Mouse (Mus musculus) cerebellum, postnatal 4 days (tissue): ENCODE measurements around the gene Prim1.
A peak's percentile ranks its signal among the peaks of the same experiment; 100 is the strongest.
"Not testable (repeated sequence)": the region's sequence is repeated elsewhere in the genome, so short reads cannot be mapped to it uniquely, and the experiment has no call there.

ENCODE experiments used
- DNase-seq, 2 experiments: peaks; one replicate each; pipeline ENCODE4 v3.0.0; 2022; ENCODE audit warnings: low spot score in 2 of 2, mixed read lengths in 1 of 2

Gene Prim1

GRCm38 (mm10) chr10:128037921-128038320 lies 23.0 kb downstream of the Prim1 start:
- DNase-seq = no peak

GRCm38 (mm10) chr10:128039167-128039566 lies 24.2 kb downstream of the Prim1 start:
- no peak for DNase-seq

DNA sequence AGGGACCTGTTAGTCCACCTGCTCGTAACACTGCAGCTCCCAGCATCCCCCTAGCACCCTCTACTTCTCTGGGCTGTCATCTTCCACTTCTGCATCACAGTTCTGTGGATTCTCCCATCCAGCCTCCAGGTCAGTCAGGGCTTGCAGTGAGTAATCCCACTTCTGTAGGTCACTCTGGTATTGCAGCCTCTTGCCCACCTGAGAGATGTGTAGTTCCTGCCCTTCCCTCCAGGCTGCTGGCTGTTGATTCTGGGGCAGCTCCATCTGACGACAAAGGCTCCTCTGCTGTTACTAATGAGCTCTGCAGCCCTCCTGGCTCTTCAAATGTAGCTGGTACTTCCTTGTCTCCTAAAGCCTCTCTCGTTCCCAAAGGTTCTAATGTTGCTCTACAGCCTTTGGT lies 24.9 kb downstream of the Prim1 start:
- DNase-seq = no peak

DNA sequence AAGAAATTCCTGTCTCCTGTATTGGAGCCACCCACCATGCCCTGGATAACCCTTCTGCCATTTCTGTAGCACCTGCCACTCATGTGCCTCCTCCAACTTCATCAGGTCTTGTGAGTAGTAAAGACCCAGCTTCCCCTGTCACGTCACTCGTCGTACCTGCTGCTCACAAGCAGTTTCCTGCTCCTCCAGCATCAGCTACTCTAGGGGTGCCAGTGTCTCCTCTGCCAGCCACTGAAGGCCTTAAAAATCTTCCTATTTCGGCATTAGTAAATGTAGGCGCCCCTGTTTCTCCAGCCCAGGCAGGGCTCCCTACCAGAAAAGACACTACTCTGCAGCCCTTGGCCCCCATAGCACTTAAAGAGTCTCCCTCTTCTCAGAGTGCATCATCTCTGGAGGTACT lies 25.3 kb downstream of the Prim1 start:
- DNase-seq = no peak

DNA sequence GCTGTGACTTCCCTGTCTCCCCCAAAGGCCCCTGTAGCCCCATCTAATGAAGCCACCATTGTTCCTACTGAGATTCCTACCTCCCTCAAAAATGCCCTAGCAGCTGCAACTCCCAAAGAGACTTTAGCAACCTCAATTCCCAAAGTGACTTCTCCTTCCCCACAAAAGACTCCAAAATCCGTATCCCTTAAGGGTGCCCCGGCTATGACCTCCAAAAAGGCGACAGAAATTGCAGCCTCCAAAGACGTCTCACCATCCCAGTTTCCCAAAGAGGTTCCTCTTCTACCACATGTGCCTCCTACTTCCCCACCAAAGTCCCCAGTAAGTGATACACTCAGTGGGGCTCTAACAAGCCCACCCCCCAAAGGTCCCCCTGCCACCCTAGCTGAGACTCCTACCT lies 26.7 kb downstream of the Prim1 start:
- no peak for DNase-seq

GRCm38 (mm10) chr10:128042466-128042865 lies 27.5 kb downstream of the Prim1 start:
- DNase-seq = no peak

GRCm38 (mm10) chr10:128043041-128043835 lies 28.3 kb downstream of the Prim1 start:
- DNase-seq = no peak

GRCm38 (mm10) chr10:128048157-128048556 lies 33.2 kb downstream of the Prim1 start:
- no peak for DNase-seq

DNA sequence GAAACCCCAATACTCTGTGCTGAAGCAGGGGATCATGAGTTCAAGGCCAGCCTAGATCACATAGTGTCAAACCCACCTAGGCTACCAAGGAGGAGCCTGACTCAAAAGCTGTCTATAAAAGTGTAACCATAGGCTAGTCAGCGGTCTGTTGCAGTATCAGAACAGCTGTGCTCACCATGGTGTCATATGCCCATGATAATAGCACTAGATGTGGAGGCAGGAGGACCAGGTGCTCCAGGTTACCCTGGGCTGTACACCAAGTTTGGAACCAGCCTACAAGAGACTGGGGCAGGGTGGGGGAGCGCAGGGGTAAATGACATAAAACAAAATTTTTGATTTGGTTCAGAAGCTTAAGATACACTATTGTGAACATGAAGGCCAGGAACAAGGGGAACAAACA lies 34.8 kb downstream of the Prim1 start:
- DNase-seq = no peak

GRCm38 (mm10) chr10:128050355-128050754 lies 35.4 kb downstream of the Prim1 start:
- DNase-seq = no peak

DNA sequence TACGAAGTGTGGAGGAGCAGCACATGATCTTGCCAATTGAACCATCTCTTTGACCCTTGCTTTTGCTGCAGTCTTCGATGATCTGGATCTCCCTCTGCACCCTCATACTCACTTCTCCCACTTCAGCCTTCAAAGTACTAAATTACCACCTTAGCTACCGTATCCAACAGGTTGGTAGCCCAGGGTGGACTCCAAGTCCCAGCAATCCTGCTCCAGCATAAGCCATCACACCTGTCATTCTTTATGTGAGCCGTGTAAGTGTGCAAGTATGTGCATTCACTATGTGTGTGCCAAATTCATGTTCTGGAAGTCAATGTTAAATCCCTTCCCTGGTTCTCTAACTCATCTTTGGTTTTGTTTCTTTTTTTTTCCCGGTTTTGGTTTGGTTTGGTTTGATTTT lies 36.6 kb downstream of the Prim1 start:
- DNase-seq = no peak

- not testable (repeated sequence) for DNase-seq
Measured at GRCm38 (mm10) chr10:128052136-128052535, 37.2 kb downstream of the Prim1 start.

- DNase-seq = no peak
Measured at GRCm38 (mm10) chr10:128053001-128053400, 38.0 kb downstream of the Prim1 start.

DNA sequence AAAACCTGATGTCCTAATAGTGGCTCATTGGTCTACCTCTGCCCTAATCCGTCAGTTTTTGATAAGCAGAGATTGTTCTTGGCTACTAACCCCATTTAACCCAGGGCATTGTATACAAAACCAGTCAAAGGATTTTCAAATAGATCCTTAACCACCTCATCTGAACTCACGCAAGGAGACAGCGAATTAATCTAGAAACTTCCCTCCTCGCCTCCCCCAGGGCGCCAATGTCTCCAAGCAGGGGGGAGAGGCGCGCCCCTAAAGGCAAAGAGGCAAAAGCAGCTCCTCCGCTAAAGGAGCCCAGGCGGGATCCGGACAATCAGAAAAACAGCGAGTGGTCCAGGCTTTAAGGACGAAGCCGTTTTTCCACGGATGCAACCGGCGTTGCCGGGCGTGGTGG lies 43.2 kb downstream of the Prim1 start:
- no peak for DNase-seq

- DNase-seq = peak; percentile 99
Measured at GRCm38 (mm10) chr10:128058601-128059151, 43.7 kb downstream of the Prim1 start, which contains the start of gene Ptges3. Gene Ptges3 (plus strand): TSS chr10:128058954.

DNA sequence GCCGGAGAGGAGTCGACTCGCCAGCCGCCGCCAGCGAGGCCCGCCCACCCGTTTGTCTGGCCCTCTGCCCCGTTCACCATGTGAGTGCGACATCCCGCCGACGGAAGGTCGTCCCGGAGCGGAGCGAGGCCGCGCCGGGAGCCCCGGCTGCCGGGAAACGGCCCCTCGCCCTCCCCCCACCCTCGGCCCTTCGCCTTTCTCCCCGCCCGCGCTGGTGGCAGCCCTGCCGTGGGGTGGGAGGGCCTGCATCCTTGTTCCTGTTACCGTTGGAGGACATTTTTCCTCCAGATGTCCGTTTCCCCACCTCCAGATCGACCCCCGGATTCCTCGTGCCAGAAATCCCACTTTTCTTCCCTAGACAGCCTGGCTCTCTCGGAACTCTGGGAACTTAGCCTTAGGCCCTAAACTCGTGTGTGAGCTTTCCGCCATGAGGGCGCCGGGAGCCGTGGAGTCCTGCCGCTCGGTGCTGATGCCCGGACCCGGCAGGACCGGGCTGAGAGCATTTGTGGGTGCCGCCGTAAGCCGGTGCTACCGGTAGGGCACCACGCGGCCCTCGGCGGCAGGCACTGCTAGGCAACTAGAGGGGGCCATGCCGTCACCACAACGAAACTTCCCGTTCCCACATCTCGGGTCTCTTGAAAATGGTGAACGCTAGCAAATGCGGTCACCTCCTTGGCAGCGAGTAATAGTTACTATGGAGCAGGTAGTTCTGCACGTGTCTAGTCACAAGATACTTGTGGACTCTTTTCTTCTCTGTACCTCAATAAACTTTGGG lies 44.4 kb downstream of the Prim1 start:
- peak in 1 of 2 experiments; percentile 48 for DNase-seq

DNA sequence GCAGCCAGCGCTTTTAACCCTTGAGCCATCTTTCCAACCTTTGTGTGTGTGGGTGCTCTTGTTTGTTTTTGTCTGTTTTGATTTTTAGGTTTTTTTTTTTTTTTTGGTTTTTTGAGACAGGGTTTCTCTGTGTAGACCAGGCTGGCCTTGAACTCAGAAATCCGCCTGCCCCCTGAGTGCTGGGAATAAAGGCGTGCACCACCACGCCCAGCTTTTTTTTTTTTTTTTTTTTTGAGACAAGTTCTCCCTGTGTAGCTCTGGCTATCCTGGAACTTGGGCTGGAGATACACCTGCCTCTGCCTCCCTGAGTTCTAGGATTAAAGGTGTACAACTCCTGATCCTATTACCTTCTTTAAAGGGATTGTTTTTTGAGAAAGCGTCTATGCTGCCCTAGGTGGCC lies 46.1 kb downstream of the Prim1 start:
- DNase-seq = no peak

GRCm38 (mm10) chr10:128062221-128062989 lies 47.4 kb downstream of the Prim1 start:
- no peak for DNase-seq

DNA sequence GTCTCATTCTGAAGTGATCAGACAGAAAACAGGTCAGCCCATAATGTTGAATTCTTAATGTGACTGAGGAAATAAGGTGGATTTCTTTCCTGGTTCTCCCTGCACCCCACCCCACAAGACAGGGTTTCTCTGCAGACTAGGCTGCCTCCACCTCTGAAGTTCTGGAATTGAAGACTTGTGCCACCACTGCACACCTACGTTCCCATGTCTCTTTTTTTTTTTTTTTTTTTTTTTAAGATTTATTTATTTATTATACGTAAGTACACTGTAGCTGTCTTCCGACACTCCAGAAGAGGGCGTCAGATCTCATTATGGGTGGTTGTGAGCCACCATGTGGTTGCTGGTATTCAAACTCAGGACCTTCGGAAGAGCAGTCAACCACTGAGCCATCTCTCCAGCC lies 51.1 kb downstream of the Prim1 start:
- DNase-seq = no peak

DNA sequence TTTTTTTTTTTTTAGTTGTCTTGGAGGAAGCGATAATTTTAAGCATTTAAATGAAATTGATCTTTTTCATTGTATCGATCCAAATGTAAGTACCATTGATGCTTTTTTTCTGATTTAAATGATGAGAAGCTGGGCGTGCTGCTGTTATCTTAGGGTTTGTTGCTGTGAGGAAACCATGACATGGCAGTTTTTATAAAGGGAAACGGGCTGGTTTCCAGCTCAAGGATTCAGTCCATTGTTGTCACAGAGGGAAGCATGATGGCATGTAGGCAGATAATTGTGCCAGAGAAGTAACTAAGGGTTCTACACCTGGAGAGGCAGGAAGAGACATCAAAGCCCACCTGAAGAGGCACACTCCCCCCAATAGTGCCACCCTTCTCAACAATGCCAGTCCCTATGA lies 54.2 kb downstream of the Prim1 start:
- no peak for DNase-seq

DNA sequence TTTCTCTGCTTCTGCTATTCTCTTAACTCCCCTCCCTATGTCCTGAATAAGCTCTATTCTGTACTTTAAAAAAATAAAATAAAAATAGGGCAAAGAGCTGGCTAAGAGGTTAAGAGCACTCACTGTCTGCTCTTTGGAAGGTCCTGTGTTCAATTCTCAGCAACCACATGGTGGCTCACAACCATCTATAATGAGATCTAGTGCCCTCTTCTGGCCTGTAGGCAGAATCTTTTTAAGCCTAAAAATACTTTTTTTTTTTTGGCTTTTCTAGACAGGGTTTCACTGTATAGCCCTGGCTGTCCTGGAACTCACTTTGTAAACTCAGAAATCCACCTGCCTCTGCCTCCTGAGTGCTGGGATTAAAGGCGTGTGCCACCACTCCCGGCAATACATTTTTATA lies 55.5 kb downstream of the Prim1 start:
- DNase-seq = not testable (repeated sequence)

DNA sequence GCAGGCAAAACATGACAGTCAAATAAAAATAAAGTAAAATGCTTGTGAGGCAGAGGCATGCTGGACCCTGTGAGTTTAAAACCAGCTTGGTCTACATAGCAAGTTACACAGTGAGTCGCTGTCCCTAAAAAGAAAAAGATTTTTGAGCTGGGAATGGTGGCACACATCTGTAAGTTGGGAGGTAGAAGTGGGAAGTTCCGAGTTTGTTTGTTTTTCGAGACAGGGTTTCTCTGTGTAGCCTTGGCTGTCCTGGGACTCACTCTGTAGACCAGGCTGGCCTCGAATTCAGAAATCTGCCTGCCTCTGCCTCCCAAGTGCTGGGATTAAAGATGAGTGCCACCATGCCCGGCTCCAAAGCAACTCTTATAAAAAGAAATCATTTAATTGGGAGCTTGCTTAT lies 63.3 kb downstream of the Prim1 start:
- DNase-seq = not testable (repeated sequence)
